Mouse (Mus musculus) forebrain, embryonic 11.5 days (tissue): Measurements from ENCODE around the gene Acly. TPM values are rescaled to one million over a fixed set of nuclear protein-coding genes. Genes with fewer than 3 reads are reported as not detected.

Experiments
- ATAC-seq: fragments of 200-750 bp; cut with Nextera tagmentation; replicated peaks from 2 replicates; pipeline ENCODE4 v1.8.0; 2017; ENCODE audit warnings: moderate TSS enrichment; ENCODE audit not compliant: low FRiP score
- DNase-seq: peaks from one replicate; pipeline ENCODE4 v3.0.0-alpha.2; 2017; ENCODE audit warnings: low spot score
- H3K27ac ChIP-seq: fragments of 300-500 bp; sonication (generic); 2 replicates; pipeline ENCODE4 v1.5.1; 2014; ENCODE audit warnings: low read depth, low read length
- H3K27me3 ChIP-seq: fragments of 300-500 bp; sonication (generic); 2 replicates; pipeline ENCODE4 v1.6.1; 2014; ENCODE audit warnings: mild to moderate bottlenecking, low read length, mixed read lengths; ENCODE audit not compliant: control insufficient read depth, insufficient read depth
- H3K36me3 ChIP-seq: fragments of 300-500 bp; sonication (generic); 2 replicates; pipeline ENCODE4 v1.6.1; 2014; ENCODE audit warnings: mild to moderate bottlenecking, low read length, moderate library complexity, mixed read lengths; ENCODE audit not compliant: control insufficient read depth, insufficient read depth
- H3K4me1 ChIP-seq: fragments of 300-500 bp; sonication (generic); replicated peaks from 2 replicates; pipeline ENCODE4 v1.6.1; 2014; ENCODE audit warnings: low read length, mixed read lengths; ENCODE audit not compliant: control insufficient read depth, insufficient read depth
- H3K4me2 ChIP-seq: fragments of 300-500 bp; sonication (generic); 2 replicates; pipeline ENCODE4 v1.6.1; 2014; ENCODE audit warnings: low read depth, mild to moderate bottlenecking, low read length, moderate library complexity, mixed read lengths; ENCODE audit not compliant: severe bottlenecking
- H3K4me3 ChIP-seq: fragments of 300-500 bp; sonication (generic); 2 replicates; pipeline ENCODE4 v1.5.1; 2014; ENCODE audit warnings: low read depth, low read length
- H3K9ac ChIP-seq: fragments of 300-500 bp; sonication (generic); 2 replicates; pipeline ENCODE4 v1.6.1; 2014; ENCODE audit warnings: low read length
- H3K9me3 ChIP-seq: fragments of 300-500 bp; sonication (generic); 2 replicates; pipeline ENCODE4 v1.6.1; 2016; ENCODE audit warnings: low read length, mixed read lengths; ENCODE audit not compliant: control insufficient read depth
- WGBS: fragments of 180-500 bp; shearing (Covaris S2); extraction: QIAGEN DNeasy Blood & Tissue Kit; methylation state at CpG from one replicate; pipeline ENCODE4 v1.1.7; 2014; 5-methylcytosine and 5-hydroxymethylcytosine counted together
- polyA plus RNA-seq: library from polyadenylated mRNA; unstranded; fragments of >200 nt; fragmentation: Nextera tagmentation; extraction: Ambion mirVana; gene quantifications from 2 replicates; pipeline ENCODE4 v1.2.1, GENCODE M21; 2014

The Acly gene
- polyA plus RNA-seq, 1 experiment from 2014 or later = 294 TPM

GRCm38 (mm10) chr11:100440691-100441522 lies 86.9 kb downstream of the Acly start:
- Histone ChIP-seq H3K9me3 (no peaks in the 10 kb centered on the region), H3K4me2 (peak overlapping the region; percentile 91), H3K4me1 (peaks cover 5% of the 10 kb centered on the region; the same call in 1 of the 2 replicates), H3K27me3 (no peaks in the 10 kb centered on the region), H3K27ac (no peak overlapping the region), H3K9ac (peak overlapping the region; percentile 97), H3K4me3 (peak overlapping the region; percentile 78), H3K36me3 (peaks cover 4% of the 10 kb centered on the region; the same call in 1 of the 2 replicates)
- ATAC-seq (peak; percentile 96), DNase-seq (peak; percentile 88)
- 2% methylated on average over 50 of the region's 52 CpGs for WGBS

- 74% methylated on average over 1 of the region's 1 CpGs for WGBS
- Histone ChIP-seq H3K9ac (no peak overlapping the region), H3K27ac (no peak overlapping the region), H3K9me3 (no peaks in the 10 kb centered on the region), H3K36me3 (peaks cover 4% of the 10 kb centered on the region; the same call in 1 of the 2 replicates), H3K27me3 (no peaks in the 10 kb centered on the region), H3K4me1 (peaks cover 5% of the 10 kb centered on the region; the same call in 1 of the 2 replicates), H3K4me3 (no peak overlapping the region), H3K4me2 (no peak overlapping the region)
- DNase-seq (no peak), ATAC-seq (no peak)
Observed at GRCm38 (mm10) chr11:100437901-100438300, 89.9 kb downstream of the Acly start.

GRCm38 (mm10) chr11:100435678-100436246 lies 92.0 kb downstream of the Acly start:
- 74% methylated on average over 9 of the region's 9 CpGs for WGBS
- ATAC-seq = no peak
- no peak overlapping the region for H3K4me3 ChIP-seq
- H3K27me3 ChIP-seq = no peaks in the 10 kb centered on the region
- no peak overlapping the region for H3K9ac ChIP-seq
- H3K9me3 ChIP-seq = no peaks in the 10 kb centered on the region
- H3K27ac ChIP-seq = no peak overlapping the region
- peak; percentile 35 for DNase-seq
- peaks cover 4% of the 10 kb centered on the region; the same call in 1 of the 2 replicates for H3K36me3 ChIP-seq
- H3K4me2 ChIP-seq = no peak overlapping the region
- peaks cover 5% of the 10 kb centered on the region; the same call in 1 of the 2 replicates for H3K4me1 ChIP-seq

- H3K36me3 ChIP-seq = no peaks in the 10 kb centered on the region; the same call in 1 of the 2 replicates
- no peak overlapping the region for H3K4me2 ChIP-seq
- no peak overlapping the region for H3K4me3 ChIP-seq
- H3K27me3 ChIP-seq = no peaks in the 10 kb centered on the region
- DNase-seq = no peak
- H3K27ac ChIP-seq = no peak overlapping the region
- ATAC-seq = no peak
- H3K9me3 ChIP-seq = no peaks in the 10 kb centered on the region
- H3K4me1 ChIP-seq = no peaks in the 10 kb centered on the region
- 92% methylated on average over 5 of the region's 5 CpGs for WGBS
- H3K9ac ChIP-seq = no peak overlapping the region
Observed at GRCm38 (mm10) chr11:100432002-100432401, 95.8 kb downstream of the Acly start.

GRCm38 (mm10) chr11:100430052-100430451 lies 97.7 kb downstream of the Acly start:
- Histone ChIP-seq H3K36me3 (no peaks in the 10 kb centered on the region; the same call in 1 of the 2 replicates), H3K9ac (no peak overlapping the region), H3K27me3 (no peaks in the 10 kb centered on the region), H3K4me2 (no peak overlapping the region), H3K27ac (no peak overlapping the region), H3K9me3 (no peaks in the 10 kb centered on the region), H3K4me1 (no peaks in the 10 kb centered on the region), H3K4me3 (no peak overlapping the region)
- no peak for ATAC-seq
- WGBS = 91% methylated on average over 7 of the region's 7 CpGs
- DNase-seq = no peak

- Histone ChIP-seq H3K4me2 (no peak overlapping the region), H3K27ac (no peak overlapping the region), H3K9ac (no peak overlapping the region), H3K4me1 (no peaks in the 10 kb centered on the region), H3K27me3 (no peaks in the 10 kb centered on the region), H3K36me3 (no peaks in the 10 kb centered on the region; the same call in 1 of the 2 replicates), H3K9me3 (no peaks in the 10 kb centered on the region), H3K4me3 (no peak overlapping the region)
- 84% methylated on average over 9 of the region's 9 CpGs for WGBS
- ATAC-seq (no peak), DNase-seq (no peak)
Observed at GRCm38 (mm10) chr11:100428612-100429199, 99.1 kb downstream of the Acly start.

- Histone ChIP-seq H3K9me3 (no peaks in the 10 kb centered on the region), H3K27ac (no peak overlapping the region), H3K9ac (no peak overlapping the region), H3K4me1 (no peaks in the 10 kb centered on the region), H3K4me2 (no peak overlapping the region), H3K4me3 (no peak overlapping the region), H3K36me3 (no peaks in the 10 kb centered on the region), H3K27me3 (no peaks in the 10 kb centered on the region)
- DNase-seq (no peak), ATAC-seq (no peak)
- 89% methylated on average over 3 of the region's 3 CpGs for WGBS
Observed at GRCm38 (mm10) chr11:100426820-100427219, 101.0 kb downstream of the Acly start.
